Comparison of ENCODE assay signal across 9 mouse cellular contexts in the genomic region with DNA sequence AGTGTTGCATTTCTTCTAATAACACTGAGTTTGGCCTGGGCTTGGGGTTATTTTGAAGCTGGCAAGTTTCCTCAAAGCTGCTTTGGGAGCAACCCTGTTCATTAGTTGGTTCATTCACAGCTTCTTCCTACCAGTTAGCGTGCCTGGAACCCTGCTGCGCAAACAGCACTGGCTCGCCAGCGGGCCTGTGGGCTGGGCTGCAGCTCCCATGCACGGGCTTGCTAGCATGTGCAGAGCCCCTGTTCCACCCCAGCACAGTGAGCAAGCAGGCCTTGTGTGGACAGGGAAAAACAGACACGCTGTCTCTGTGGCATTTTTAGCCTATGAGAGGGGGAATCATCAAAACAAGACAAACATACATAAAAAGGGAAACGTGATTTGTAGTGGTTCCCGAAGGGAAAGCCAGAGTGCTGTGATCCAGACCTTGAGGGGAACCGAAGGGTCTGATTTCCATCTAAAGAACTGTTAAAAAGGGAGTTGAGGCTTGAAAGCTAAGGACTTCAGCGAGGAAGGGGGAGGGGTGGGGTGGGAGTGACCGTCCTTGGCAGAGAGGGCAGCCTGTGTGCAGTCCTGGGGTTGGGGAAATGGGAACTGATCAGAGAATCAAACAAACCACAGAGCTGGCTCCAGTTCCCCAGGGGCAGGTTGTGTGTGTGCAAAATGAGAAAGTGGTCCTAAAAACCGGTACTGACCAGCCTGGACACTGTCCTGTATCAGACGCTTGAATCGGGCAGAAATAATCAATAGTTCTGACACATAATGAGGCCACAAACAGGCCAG.
DNase-seq lines count a peak whose midpoint lies in the region; ATAC-seq and TF ChIP-seq lines count a peak whose summit lies in the region.
"Had no signal": no experiment of that assay in that cellular context is flagged by ENCODE, and none has a peak within 500 bp of the region (broad histone marks: within the 10 kb centered on the region; RNA-seq: fewer than 3 reads in every experiment).

No protein-coding gene starts in this region.

- no peak overlapping the region for H3K4me2 ChIP-seq in hindbrain, embryonic 12.5 days (replicated peaks)
- H3K4me2 ChIP-seq: neural tube, embryonic 13.5 days had no signal

- no peak for ATAC-seq in hindbrain, embryonic 12.5 days (ENCODE audit: low FRiP score)

- DNase-seq in adrenal gland, adult 2 months = peak; percentile 14
- no peak for DNase-seq in adrenal gland, adult 8-10 months
- DNase-seq in kidney, postnatal 4 days = peak; percentile 41 to 63
- no peak for DNase-seq in kidney, postnatal 36 days
- DNase-seq in liver, adult 2 months (ENCODE audit: extremely low read depth, low read depth, low spot score) = peak; percentile 34
- DNase-seq in spleen, adult 18-20 months = no peak
- DNase-seq in urinary bladder, postnatal 14 days (ENCODE audit: low spot score) = no peak

- TF ChIP-seq CTCF in liver, adult 2 months (IDR thresholded peaks at IDR 0.05; ENCODE audit: low read depth, low read length) = no peak

- TF ChIP-seq POLR2A in liver, adult 2 months (IDR thresholded peaks at IDR 0.05; ENCODE audit: extremely low read depth, insufficient read depth, low read length) = no peak

- no peaks in the 10 kb centered on the region for H3K79me2 ChIP-seq in liver, adult 2 months (ENCODE audit: control insufficient read depth, insufficient read depth, low read length)

- peak overlapping the region; percentile 29; the same call in 1 of the 2 replicates for H3K9ac ChIP-seq in hindbrain, embryonic 12.5 days
- H3K9ac ChIP-seq in liver, adult 2 months (ENCODE audit: low read depth, low read length) = no peak overlapping the region
- H3K9ac ChIP-seq: neural tube, embryonic 13.5 days had no signal

- 36% methylated on average over 14 of the region's 14 CpGs for WGBS in hindbrain, embryonic 12.5 days
- WGBS in liver, adult 2 months = 44% methylated on average over 14 of the region's 14 CpGs

- no peak overlapping the region for H3K4me3 ChIP-seq in hindbrain, embryonic 12.5 days
- H3K4me3 ChIP-seq in liver, adult 2 months (ENCODE audit: insufficient read depth, low read depth, low read length) = no peak overlapping the region
- H3K4me3 ChIP-seq: neural tube, embryonic 13.5 days had no signal

- H3K27me3 ChIP-seq in hindbrain, embryonic 12.5 days = no peaks in the 10 kb centered on the region
- no peaks in the 10 kb centered on the region for H3K27me3 ChIP-seq in liver, adult 2 months (ENCODE audit: control insufficient read depth, insufficient read depth, low read length)
- H3K27me3 ChIP-seq: neural tube, embryonic 13.5 days had no signal

- H3K27ac ChIP-seq in hindbrain, embryonic 12.5 days = 0 out of 2 replicates have a peak overlapping the region, but pooled peaks have one; percentile 9
- H3K27ac ChIP-seq in liver, adult 2 months (replicated peaks; ENCODE audit: insufficient read depth, low read depth, low read length) = no peak overlapping the region
- H3K27ac ChIP-seq: neural tube, embryonic 13.5 days had no signal

- H3K36me3 ChIP-seq in hindbrain, embryonic 12.5 days = no peaks in the 10 kb centered on the region
- no peaks in the 10 kb centered on the region for H3K36me3 ChIP-seq in liver, adult 2 months (ENCODE audit: control insufficient read depth, insufficient read depth, low read length)
- H3K36me3 ChIP-seq: neural tube, embryonic 13.5 days had no signal

- no peaks in the 10 kb centered on the region for H3K9me3 ChIP-seq in hindbrain, embryonic 12.5 days (replicated peaks)

- peaks cover 7% of the 10 kb centered on the region; the same call in 1 of the 2 replicates for H3K4me1 ChIP-seq in hindbrain, embryonic 12.5 days
- peaks cover 2% of the 10 kb centered on the region; the same call in 1 of the 2 replicates for H3K4me1 ChIP-seq in liver, adult 2 months (ENCODE audit: control insufficient read depth, insufficient read depth, low read length)

Comparison
In these comparisons a context has a peak if more than half of its experiments do, and no peak if none do; other contexts are left out.
1. DNase-seq: peak in adrenal gland, adult 2 months (single experiment), kidney, postnatal 4 days (2 of 2) and liver, adult 2 months (single experiment); none in adrenal gland, adult 8-10 months (single experiment), kidney, postnatal 36 days (0 of 2), spleen, adult 18-20 months (0 of 2) and urinary bladder, postnatal 14 days (single experiment).